Mouse (Mus musculus) forebrain, embryonic 14.5 days (tissue): ENCODE measurements around the gene Vmn2r114. TPM values are rescaled to one million over a fixed set of nuclear protein-coding genes. Genes with fewer than 3 reads are reported as not detected.
"Not testable (repeated sequence)": the region's sequence is repeated elsewhere in the genome, so short reads cannot be mapped to it uniquely, and the experiment has no call there.

Source experiments
- ATAC-seq: fragments of 200-750 bp; cut with Nextera tagmentation; 2 replicates; pipeline ENCODE4 v1.8.0; 2017; ENCODE audit warnings: mild to moderate bottlenecking, moderate library complexity
- DNase-seq: peaks from one replicate; pipeline ENCODE4 v3.0.0-alpha.2; 2015; ENCODE audit warnings: low spot score
- H3K27ac ChIP-seq: fragments of 300-500 bp; sonication (generic); 2 replicates; pipeline ENCODE4 v1.5.1; 2014; ENCODE audit warnings: low read depth, mild to moderate bottlenecking, control low read depth, low read length, moderate library complexity
- H3K27me3 ChIP-seq: fragments of 300-500 bp; sonication (generic); replicated peaks from 2 replicates; pipeline ENCODE4 v1.6.1; 2014; ENCODE audit warnings: low read length, control low read depth, mixed read lengths; ENCODE audit not compliant: control insufficient read depth, insufficient read depth
- H3K36me3 ChIP-seq: fragments of 300-500 bp; sonication (generic); 2 replicates; pipeline ENCODE4 v1.6.1; 2014; ENCODE audit warnings: low read length, control low read depth; ENCODE audit not compliant: control insufficient read depth, insufficient read depth
- H3K4me1 ChIP-seq: fragments of 300-500 bp; sonication (generic); 2 replicates; pipeline ENCODE4 v1.6.1; 2014; ENCODE audit warnings: antibody characterized with exemption, low read length, control low read depth; ENCODE audit not compliant: control insufficient read depth, insufficient read depth
- H3K4me2 ChIP-seq: fragments of 300-500 bp; sonication (generic); 2 replicates; pipeline ENCODE4 v1.6.1; 2014; ENCODE audit warnings: mild to moderate bottlenecking, control low read depth, low read length
- H3K4me3 ChIP-seq: fragments of 300-500 bp; sonication (generic); 2 replicates; pipeline ENCODE4 v1.5.1; 2014; ENCODE audit warnings: low read depth, low read length, control low read depth
- H3K9ac ChIP-seq: fragments of 300-500 bp; sonication (generic); 2 replicates; pipeline ENCODE4 v1.6.1; 2014; ENCODE audit warnings: mild to moderate bottlenecking, low read length, control low read depth, moderate library complexity
- H3K9me3 ChIP-seq: fragments of 300-500 bp; sonication (generic); replicated peaks from 2 replicates; pipeline ENCODE4 v1.6.1; 2016; ENCODE audit warnings: low read length, control low read depth, mixed read lengths; ENCODE audit not compliant: control insufficient read depth
- WGBS: fragments of 180-500 bp; shearing (Covaris S2); extraction: QIAGEN DNeasy Blood & Tissue Kit; methylation state at CpG from one replicate; pipeline ENCODE4 v1.1.7; 2014; 5-methylcytosine and 5-hydroxymethylcytosine counted together
- polyA plus RNA-seq: library from polyadenylated mRNA; unstranded; fragments of >200 nt; fragmentation: Nextera tagmentation; extraction: Ambion mirVana; gene quantifications from 2 replicates; pipeline ENCODE4 v1.2.1, GENCODE M21; 2014

The Vmn2r114 gene
- polyA plus RNA-seq, result not detected in 2 replicates

- not testable (repeated sequence) for H3K4me2 ChIP-seq, H3K27me3 ChIP-seq, H3K36me3 ChIP-seq, DNase-seq, ATAC-seq, H3K9me3 ChIP-seq, H3K9ac ChIP-seq, H3K27ac ChIP-seq, H3K4me1 ChIP-seq, H3K4me3 ChIP-seq
- 70% methylated on average over 2 of the region's 2 CpGs for WGBS
Measured at GRCm38 (mm10) chr17:23312437-23312836, at the start of gene Vmn2r114. TSS of gene Vmn2r114 (minus strand) at chr17:23312537.

GRCm38 (mm10) chr17:23351644-23352043 lies 39.3 kb upstream of the Vmn2r114 start:
- Histone ChIP-seq H3K9ac (no peak overlapping the region), H3K27ac (no peak overlapping the region), H3K9me3 (no peaks in the 10 kb centered on the region), H3K4me1 (no peaks in the 10 kb centered on the region), H3K4me3 (no peak overlapping the region), H3K4me2 (no peak overlapping the region), H3K36me3 (no peaks in the 10 kb centered on the region), H3K27me3 (no peaks in the 10 kb centered on the region)
- ATAC-seq (no peak), DNase-seq (no peak)
- WGBS, result 73% methylated on average over 1 of the region's 1 CpGs

DNA sequence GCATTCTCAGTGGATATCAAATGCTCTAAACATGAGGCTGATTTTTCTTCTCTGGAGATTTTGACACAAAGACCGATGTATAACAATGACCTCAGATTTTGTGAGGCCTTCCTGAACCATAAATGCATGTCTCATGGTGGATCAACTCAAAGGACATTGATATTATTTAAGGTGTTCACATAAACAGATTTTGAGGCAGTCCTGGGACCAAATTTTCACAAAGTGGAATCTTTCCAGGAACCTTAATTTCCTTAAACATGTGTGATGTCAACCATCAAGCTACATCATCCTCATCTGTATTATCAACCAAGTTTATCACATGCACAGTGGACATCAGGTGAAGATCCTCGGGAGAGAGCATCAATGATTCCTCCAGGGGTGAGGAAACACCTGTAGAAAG lies 31.1 kb upstream of the Vmn2r114 start, which contains the start of gene Vmn2r115:
Gene Vmn2r115 (plus strand): TSS at position 301 of the 400 bp plus-strand sequence.
- H3K27me3 ChIP-seq, H3K27ac ChIP-seq, H3K4me2 ChIP-seq, H3K9ac ChIP-seq, H3K36me3 ChIP-seq, ATAC-seq, DNase-seq, H3K9me3 ChIP-seq, H3K4me1 ChIP-seq, H3K4me3 ChIP-seq: not testable (repeated sequence)
- 43% methylated on average over 2 of the region's 2 CpGs for WGBS

- no peaks in the 10 kb centered on the region for H3K36me3 ChIP-seq
- no peak overlapping the region for H3K27ac ChIP-seq
- no peak overlapping the region for H3K9ac ChIP-seq
- peaks cover 5% of the 10 kb centered on the region; the same call in 1 of the 2 replicates for H3K9me3 ChIP-seq
- ATAC-seq (no peak), DNase-seq (no peak)
- no peak overlapping the region for H3K4me3 ChIP-seq
- H3K4me2 ChIP-seq, result no peak overlapping the region
- H3K27me3 ChIP-seq, result no peaks in the 10 kb centered on the region
- 75% methylated on average over 6 of the region's 6 CpGs for WGBS
- no peaks in the 10 kb centered on the region for H3K4me1 ChIP-seq
Measured at GRCm38 (mm10) chr17:23330657-23331056, 18.3 kb upstream of the Vmn2r114 start.

Other genes starting within 250 kb of the Vmn2r114 start
- 30.4 and 38.5 TPM in 2 replicates for gene Zfp40, start 119.3 kb downstream of the Vmn2r114 start, polyA plus RNA-seq
- not detected in 2 replicates for gene Vmn2r115, start 31.2 kb upstream of the Vmn2r114 start, polyA plus RNA-seq
- gene Vmn2r116, start 72.1 kb upstream of the Vmn2r114 start, polyA plus RNA-seq, result not detected in 2 replicates
- gene Vmn2r117, start 167.2 kb upstream of the Vmn2r114 start, polyA plus RNA-seq, result not detected in 2 replicates